Mouse (Mus musculus): ENCODE data around the gene Serpinb6a. TPM values are rescaled to one million over a fixed set of nuclear protein-coding genes. Genes with fewer than 3 reads are reported as not detected.
"Not testable (repeated sequence)": the region's sequence is repeated elsewhere in the genome, so short reads cannot be mapped to it uniquely, and the experiment has no call there.

The Serpinb6a gene
- polyA plus RNA-seq, 1 experiment from 2014 or later: 66.6 TPM

DNA sequence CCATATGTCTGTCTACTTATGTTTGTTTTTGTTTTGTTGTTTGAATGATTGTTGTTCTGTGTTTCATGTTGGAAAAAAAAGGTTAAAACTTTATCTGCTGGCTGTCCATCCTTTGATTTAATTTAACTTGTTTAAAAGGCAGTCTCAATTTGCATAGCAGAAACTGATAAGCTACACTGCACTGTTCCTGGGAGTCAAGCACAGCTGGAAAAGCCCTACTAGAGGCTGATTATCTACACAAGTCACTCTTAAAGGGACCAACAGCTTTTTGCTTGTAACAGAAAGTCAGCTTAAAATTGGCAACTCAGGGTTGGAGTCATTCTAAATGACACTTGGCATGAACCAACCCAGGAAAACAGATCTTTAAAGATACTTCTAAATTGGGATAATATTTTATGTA is 65.0 kb downstream of the Serpinb6a start:
- H3K27ac ChIP-seq; ATAC-seq (ENCODE audit: borderline replicate concordance, extremely low read depth, low FRiP score, low TSS enrichment); H3K9ac ChIP-seq; H3K27me3 ChIP-seq; H3K4me2 ChIP-seq; H3K9me3 ChIP-seq; H3K36me3 ChIP-seq; H3K4me3 ChIP-seq: not testable (repeated sequence)
- peaks cover 19% of the 10 kb centered on the region for H3K4me1 ChIP-seq

GRCm38 (mm10) chr13:33937151-33937550 is 65.4 kb downstream of the Serpinb6a start:
- no peak for ATAC-seq (ENCODE audit: borderline replicate concordance, extremely low read depth, low FRiP score, low TSS enrichment)
- WGBS: 36% methylated on average over 5 of the region's 5 CpGs
- no peak overlapping the region for H3K4me2 ChIP-seq
- H3K9me3 ChIP-seq: no peaks in the 10 kb centered on the region
- no peaks in the 10 kb centered on the region for H3K36me3 ChIP-seq
- H3K9ac ChIP-seq: no peak overlapping the region
- H3K27me3 ChIP-seq: no peaks in the 10 kb centered on the region
- H3K4me3 ChIP-seq: no peak overlapping the region
- peaks cover 19% of the 10 kb centered on the region for H3K4me1 ChIP-seq
- no peak overlapping the region for H3K27ac ChIP-seq

DNA sequence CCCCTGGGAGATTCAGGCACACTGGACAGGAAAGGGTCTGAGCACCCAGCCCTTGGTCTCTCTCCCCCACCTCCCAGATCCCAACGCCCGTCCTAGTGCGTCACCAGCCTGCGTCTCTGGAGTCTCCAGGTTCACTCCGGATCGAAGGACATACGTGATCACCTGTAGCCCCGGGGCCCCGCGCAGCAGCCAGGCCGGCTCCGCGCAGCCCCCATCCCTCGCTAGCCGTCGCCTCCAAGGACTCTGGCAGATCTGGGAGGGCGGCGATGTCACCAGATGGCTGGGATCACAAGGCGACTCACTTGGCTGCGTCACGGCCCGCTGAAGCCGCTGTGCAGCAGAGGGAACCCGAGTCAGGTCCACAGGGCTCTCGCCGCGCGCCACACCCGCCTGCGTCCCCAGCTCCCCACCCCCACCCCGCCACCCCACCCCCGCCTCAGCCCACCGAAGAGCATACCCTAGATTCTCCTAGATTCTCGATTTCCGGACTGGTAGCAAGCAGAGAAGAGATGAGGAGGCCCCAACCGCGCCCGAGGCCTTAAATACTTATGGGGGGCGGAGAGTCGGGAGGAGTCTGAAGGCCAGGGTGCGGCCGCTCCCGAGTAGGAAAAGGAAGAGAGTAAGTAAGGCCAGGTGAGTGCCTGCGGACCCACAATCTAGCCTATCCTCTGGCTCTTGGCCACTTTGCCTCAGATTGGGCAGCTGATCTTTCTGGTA is 67.0 kb downstream of the Serpinb6a start:
- Histone ChIP-seq H3K4me3 (peak overlapping the region; percentile 62), H3K27me3 (no peaks in the 10 kb centered on the region), H3K27ac (0 out of 2 replicates have a peak overlapping the region, but pooled peaks have one; percentile 12), H3K36me3 (0 out of 2 replicates have a peak, but pooled peaks cover 2% of the 10 kb centered on the region), H3K9me3 (no peaks in the 10 kb centered on the region), H3K4me1 (peaks cover 19% of the 10 kb centered on the region), H3K9ac (peak overlapping the region; percentile 66), H3K4me2 (peak overlapping the region; percentile 75)
- 1% methylated on average over 43 of the region's 44 CpGs for WGBS
- peak; percentile 91 for ATAC-seq (ENCODE audit: borderline replicate concordance, extremely low read depth, low FRiP score, low TSS enrichment)

DNA sequence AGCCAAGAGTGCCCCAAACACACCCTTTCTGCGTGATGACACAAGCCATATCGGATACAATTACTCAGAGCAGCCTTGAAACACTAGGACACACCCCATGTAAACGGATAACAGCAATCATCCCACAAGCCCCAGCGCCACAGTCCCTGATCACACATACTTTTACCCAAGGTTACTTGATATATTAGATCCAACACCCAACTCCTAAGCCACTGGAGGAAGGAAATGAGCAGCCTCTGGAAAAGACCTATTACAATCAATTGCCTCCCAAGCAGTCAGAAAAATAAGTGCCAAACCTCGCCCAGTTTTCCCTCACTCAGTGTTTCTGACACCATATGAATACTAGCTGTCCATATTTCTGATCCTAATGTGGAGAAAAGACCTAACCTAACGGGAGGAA is 67.9 kb downstream of the Serpinb6a start:
- H3K27me3 ChIP-seq: no peaks in the 10 kb centered on the region
- peaks cover 19% of the 10 kb centered on the region for H3K4me1 ChIP-seq
- peak overlapping the region; percentile 75 for H3K4me2 ChIP-seq
- no peak overlapping the region for H3K27ac ChIP-seq
- H3K9me3 ChIP-seq: no peaks in the 10 kb centered on the region
- ATAC-seq (ENCODE audit: borderline replicate concordance, extremely low read depth, low FRiP score, low TSS enrichment): no peak
- H3K9ac ChIP-seq: no peak overlapping the region
- H3K4me3 ChIP-seq: peak overlapping the region; percentile 62
- 0 out of 2 replicates have a peak, but pooled peaks cover 5% of the 10 kb centered on the region for H3K36me3 ChIP-seq
- 59% methylated on average over 6 of the region's 6 CpGs for WGBS

- H3K36me3 ChIP-seq: peaks cover 5% of the 10 kb centered on the region; the same call in 1 of the 2 replicates
- H3K4me3 ChIP-seq: no peak overlapping the region
- H3K27me3 ChIP-seq: no peaks in the 10 kb centered on the region
- H3K4me1 ChIP-seq: peaks cover 9% of the 10 kb centered on the region; the same call in 1 of the 2 replicates
- H3K4me2 ChIP-seq: no peak overlapping the region
- H3K27ac ChIP-seq: no peak overlapping the region
- H3K9ac ChIP-seq: no peak overlapping the region
- no peak for ATAC-seq (ENCODE audit: borderline replicate concordance, extremely low read depth, low FRiP score, low TSS enrichment)
- 79% methylated on average over 3 of the region's 3 CpGs for WGBS
- H3K9me3 ChIP-seq: no peaks in the 10 kb centered on the region
Measured at GRCm38 (mm10) chr13:33930912-33931311, 71.7 kb downstream of the Serpinb6a start.

DNA sequence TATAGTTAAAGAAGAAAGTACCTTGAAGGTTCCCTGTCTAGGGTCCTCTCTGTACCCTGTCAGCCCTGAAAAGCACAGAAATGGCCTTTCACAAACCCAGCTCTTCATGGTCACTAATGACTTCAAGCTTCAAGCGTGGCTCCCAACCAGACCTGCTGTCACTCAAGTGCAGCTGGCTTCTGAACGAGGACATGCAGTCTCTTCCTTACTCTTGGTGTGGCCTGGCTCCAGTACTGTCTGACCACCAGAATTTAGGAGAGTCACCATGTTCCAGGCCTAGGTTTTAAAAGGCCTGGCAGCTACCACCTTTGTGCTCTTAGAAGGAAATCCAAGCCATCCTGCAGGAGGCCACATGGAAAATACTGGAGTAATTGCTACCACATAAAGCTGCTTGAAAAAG is 72.3 kb downstream of the Serpinb6a start:
- H3K9ac ChIP-seq: no peak overlapping the region
- H3K36me3 ChIP-seq: peaks cover 5% of the 10 kb centered on the region; the same call in 1 of the 2 replicates
- no peak overlapping the region for H3K27ac ChIP-seq
- ATAC-seq (ENCODE audit: borderline replicate concordance, extremely low read depth, low FRiP score, low TSS enrichment): no peak
- no peak overlapping the region for H3K4me3 ChIP-seq
- H3K9me3 ChIP-seq: no peaks in the 10 kb centered on the region
- peaks cover 9% of the 10 kb centered on the region; the same call in 1 of the 2 replicates for H3K4me1 ChIP-seq
- no peak overlapping the region for H3K4me2 ChIP-seq
- no peaks in the 10 kb centered on the region for H3K27me3 ChIP-seq
- 67% methylated on average over 2 of the region's 2 CpGs for WGBS

DNA sequence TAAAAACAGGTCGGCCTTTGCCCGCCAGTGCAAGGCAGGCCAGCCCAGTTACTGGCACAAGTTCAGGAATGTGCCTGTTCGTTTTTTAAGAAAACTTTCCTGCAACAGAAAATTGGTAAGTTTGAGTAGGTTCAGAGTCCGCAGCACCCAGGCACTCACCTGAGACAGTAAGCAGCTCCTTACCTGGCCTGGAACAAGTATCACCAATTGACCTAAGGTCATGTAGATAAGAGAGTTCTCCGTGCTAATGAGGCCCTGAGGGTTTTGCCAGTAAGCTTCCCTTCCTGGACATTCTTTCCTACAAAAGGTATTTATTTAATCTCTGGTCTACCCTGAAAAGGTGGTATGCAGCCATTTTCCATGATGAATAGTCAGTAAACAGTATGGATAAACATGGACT is 80.9 kb downstream of the Serpinb6a start:
- H3K36me3 ChIP-seq: peaks cover 31% of the 10 kb centered on the region
- no peak overlapping the region for H3K9ac ChIP-seq
- no peak for ATAC-seq (ENCODE audit: borderline replicate concordance, extremely low read depth, low FRiP score, low TSS enrichment)

GRCm38 (mm10) chr13:33921041-33921440 is 81.6 kb downstream of the Serpinb6a start:
- Histone ChIP-seq H3K9me3 (no peaks in the 10 kb centered on the region), H3K27ac (no peak overlapping the region), H3K9ac (no peak overlapping the region), H3K27me3 (no peaks in the 10 kb centered on the region), H3K36me3 (peaks cover 31% of the 10 kb centered on the region), H3K4me3 (no peak overlapping the region), H3K4me1 (no peaks in the 10 kb centered on the region), H3K4me2 (no peak overlapping the region)
- 91% methylated on average over 6 of the region's 6 CpGs for WGBS
- no peak for ATAC-seq (ENCODE audit: borderline replicate concordance, extremely low read depth, low FRiP score, low TSS enrichment)

More for the DNA sequence above, 80.9 kb downstream of the Serpinb6a start:
- no peaks in the 10 kb centered on the region for H3K27me3 ChIP-seq
- H3K9me3 ChIP-seq: no peaks in the 10 kb centered on the region
- WGBS: 57% methylated on average over 5 of the region's 5 CpGs
- no peak overlapping the region for H3K27ac ChIP-seq
- H3K4me1 ChIP-seq: no peaks in the 10 kb centered on the region
- H3K4me2 ChIP-seq: no peak overlapping the region
- H3K4me3 ChIP-seq: no peak overlapping the region

- Histone ChIP-seq H3K27ac (no peak overlapping the region), H3K27me3 (no peaks in the 10 kb centered on the region), H3K4me1 (no peaks in the 10 kb centered on the region), H3K4me2 (no peak overlapping the region), H3K9ac (no peak overlapping the region), H3K36me3 (no peaks in the 10 kb centered on the region), H3K4me3 (no peak overlapping the region), H3K9me3 (no peaks in the 10 kb centered on the region)
- ATAC-seq (ENCODE audit: borderline replicate concordance, extremely low read depth, low FRiP score, low TSS enrichment): no peak
- WGBS: 50% methylated on average over 3 of the region's 3 CpGs
Measured at GRCm38 (mm10) chr13:33906821-33907220, 95.8 kb downstream of the Serpinb6a start.

GRCm38 (mm10) chr13:33905176-33905954 is 97.2 kb downstream of the Serpinb6a start, which contains the start of gene Serpinb6c:
TSS of gene Serpinb6c (minus strand) at chr13:33905708.
- no peak within 1 kb of the TSS for H3K9ac ChIP-seq
- no peaks in the 10 kb centered on the region for H3K9me3 ChIP-seq
- WGBS: 70% methylated on average over 18 of the region's 18 CpGs
- no peak within 1 kb of the TSS for H3K27ac ChIP-seq
- no peak within 1 kb of the TSS for H3K4me2 ChIP-seq
- H3K27me3 ChIP-seq: no peaks in the 10 kb centered on the region
- no peak for ATAC-seq (ENCODE audit: borderline replicate concordance, extremely low read depth, low FRiP score, low TSS enrichment)
- no peak within 1 kb of the TSS for H3K4me3 ChIP-seq
- H3K36me3 ChIP-seq: no peaks in the 10 kb centered on the region
- no peaks in the 10 kb centered on the region for H3K4me1 ChIP-seq

- H3K4me1 ChIP-seq: no peaks in the 10 kb centered on the region
- no peaks in the 10 kb centered on the region for H3K36me3 ChIP-seq
- H3K9ac ChIP-seq: no peak overlapping the region
- no peaks in the 10 kb centered on the region for H3K9me3 ChIP-seq
- H3K27ac ChIP-seq: no peak overlapping the region
- H3K4me3 ChIP-seq: no peak overlapping the region
- ATAC-seq (ENCODE audit: borderline replicate concordance, extremely low read depth, low FRiP score, low TSS enrichment): no peak
- WGBS: 84% methylated on average over 2 of the region's 2 CpGs
- no peaks in the 10 kb centered on the region for H3K27me3 ChIP-seq
- H3K4me2 ChIP-seq: no peak overlapping the region
Measured at GRCm38 (mm10) chr13:33903290-33903689, 99.3 kb downstream of the Serpinb6a start.

DNA sequence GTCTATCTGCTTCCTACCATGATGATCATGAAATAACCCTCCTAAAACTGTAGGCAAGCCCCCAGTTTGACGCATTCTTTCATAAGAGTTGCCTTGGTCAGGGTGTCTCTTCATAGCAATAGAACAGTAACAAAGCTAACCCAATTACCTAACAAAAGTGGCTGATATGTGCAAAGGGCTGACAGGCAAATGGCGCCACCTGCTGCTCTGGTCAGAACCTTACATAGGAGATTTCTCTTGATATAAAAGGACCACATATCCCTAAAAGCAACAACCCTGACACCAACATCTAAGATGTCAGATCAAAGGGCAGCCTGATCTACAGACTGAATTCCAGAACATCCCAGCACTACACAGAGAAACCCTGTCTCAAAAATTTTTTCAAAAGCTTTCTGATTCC is 108.4 kb downstream of the Serpinb6a start:
- no peak overlapping the region for H3K4me2 ChIP-seq
- 27% methylated on average over 2 of the region's 2 CpGs for WGBS
- H3K27ac ChIP-seq: no peak overlapping the region
- no peak for ATAC-seq (ENCODE audit: borderline replicate concordance, extremely low read depth, low FRiP score, low TSS enrichment)
- H3K27me3 ChIP-seq: no peaks in the 10 kb centered on the region
- no peaks in the 10 kb centered on the region for H3K36me3 ChIP-seq
- no peak overlapping the region for H3K9ac ChIP-seq
- H3K4me1 ChIP-seq: no peaks in the 10 kb centered on the region
- H3K4me3 ChIP-seq: no peak overlapping the region
- no peaks in the 10 kb centered on the region for H3K9me3 ChIP-seq
